ENCODE assay signal across 23 mouse cellular contexts in the genomic region with DNA sequence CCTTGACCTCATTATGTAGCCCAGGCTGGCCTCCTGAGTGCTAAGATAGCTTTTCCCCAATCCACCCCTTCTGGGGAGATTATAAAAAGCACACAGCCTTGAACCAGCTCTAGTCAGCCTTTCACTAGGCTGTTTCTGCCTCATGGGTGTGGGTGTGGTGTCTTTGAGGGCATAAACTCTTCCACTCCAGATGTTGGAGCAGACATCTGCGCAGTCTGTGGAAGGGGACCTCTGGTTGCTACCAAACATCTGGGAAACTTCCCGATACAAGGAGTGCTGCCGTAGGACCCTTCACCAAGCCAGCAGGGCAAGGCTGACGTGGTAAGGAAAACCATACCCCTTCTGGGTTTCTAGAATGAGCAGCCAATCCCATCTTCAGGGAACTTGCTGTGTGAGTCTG. TPM values are rescaled to one million over a fixed set of nuclear protein-coding genes. Genes with fewer than 3 reads are reported as not detected.
DNase-seq lines count a peak whose midpoint lies in the region; ATAC-seq and TF ChIP-seq lines count a peak whose summit lies in the region.
"Had no signal": no experiment of that assay in that cellular context is flagged by ENCODE, and none has a peak within 500 bp of the region (broad histone marks: within the 10 kb centered on the region; RNA-seq: fewer than 3 reads in every experiment).

No protein-coding gene starts in this region.

- TF ChIP-seq CTCF in gastrocnemius, adult 2 months (IDR thresholded peaks at IDR 0.05) = no peak
- TF ChIP-seq CTCF in heart, adult 2 months (IDR thresholded peaks at IDR 0.05) = no peak
- no peak for TF ChIP-seq CTCF in thymus, adult 2 months (IDR thresholded peaks at IDR 0.05; ENCODE audit: borderline replicate concordance, control insufficient read depth, extremely low read depth, insufficient read depth, low read length, poor library complexity)

- no peaks in the 10 kb centered on the region for H3K27me3 ChIP-seq in heart, adult 2 months (ENCODE audit: control insufficient read depth, insufficient read depth, low read length)
- H3K27me3 ChIP-seq in heart, embryonic 10.5 days (ENCODE audit: insufficient read depth, poor library complexity, severe bottlenecking) = 0 out of 2 replicates have a peak, but pooled peaks cover 7% of the 10 kb centered on the region
- H3K27me3 ChIP-seq in thymus, adult 2 months (ENCODE audit: control insufficient read depth, insufficient read depth, low read length) = no peaks in the 10 kb centered on the region
- no peaks in the 10 kb centered on the region for H3K27me3 ChIP-seq in limb, embryonic 15.5 days
- H3K27me3 ChIP-seq: embryonic facial prominence, embryonic 12.5 days; forebrain, embryonic 13.5 days; forebrain, embryonic 15.5 days had no signal

- no peak for ATAC-seq in limb, embryonic 15.5 days (ENCODE audit: insufficient number of reproducible peaks, low FRiP score, low TSS enrichment, low read depth)
- ATAC-seq in inflammation-experienced regulatory T-cells, adult 6 months = no peak
- ATAC-seq: forebrain, embryonic 13.5 days; forebrain, embryonic 15.5 days; forebrain, postnatal 0 days had no signal

- no peak overlapping the region for H3K4me2 ChIP-seq in limb, embryonic 15.5 days
- H3K4me2 ChIP-seq: embryonic facial prominence, embryonic 12.5 days; forebrain, embryonic 13.5 days; forebrain, embryonic 15.5 days had no signal

- H3K9me3 ChIP-seq in heart, embryonic 10.5 days = no peaks in the 10 kb centered on the region
- H3K9me3 ChIP-seq in limb, embryonic 15.5 days = no peaks in the 10 kb centered on the region
- H3K9me3 ChIP-seq: embryonic facial prominence, embryonic 12.5 days; forebrain, embryonic 13.5 days had no signal

- TF ChIP-seq POLR2A in heart, adult 2 months (IDR thresholded peaks at IDR 0.05; ENCODE audit: insufficient read depth, low read depth, low read length) = no peak
- TF ChIP-seq POLR2A in thymus, adult 2 months (IDR thresholded peaks at IDR 0.05; ENCODE audit: control insufficient read depth, extremely low read depth, insufficient read depth, low read length, poor library complexity) = no peak

- no peak overlapping the region for H3K4me3 ChIP-seq in gastrocnemius, adult 2 months
- no peak overlapping the region for H3K4me3 ChIP-seq in heart, adult 2 months
- no peak overlapping the region for H3K4me3 ChIP-seq in heart, embryonic 10.5 days
- no peak overlapping the region for H3K4me3 ChIP-seq in thymus, adult 2 months (ENCODE audit: control insufficient read depth, insufficient read depth, low read length)
- no peak overlapping the region for H3K4me3 ChIP-seq in limb, embryonic 15.5 days
- H3K4me3 ChIP-seq: embryonic facial prominence, embryonic 12.5 days; forebrain, embryonic 13.5 days; forebrain, embryonic 15.5 days had no signal

- H3K27ac ChIP-seq in gastrocnemius, adult 2 months = peak overlapping the region; percentile 70
- peak overlapping the region; percentile 53; the same call in 1 of the 2 replicates for H3K27ac ChIP-seq in heart, adult 2 months
- no peak overlapping the region for H3K27ac ChIP-seq in heart, embryonic 10.5 days
- H3K27ac ChIP-seq in thymus, adult 2 months (ENCODE audit: control insufficient read depth, insufficient read depth, low read length) = peak overlapping the region; percentile 69
- H3K27ac ChIP-seq in limb, embryonic 15.5 days = peak overlapping the region; percentile 4; the same call in 1 of the 2 replicates
- H3K27ac ChIP-seq: embryonic facial prominence, embryonic 12.5 days; forebrain, embryonic 13.5 days; forebrain, embryonic 15.5 days had no signal

- H3K79me2 ChIP-seq in heart, adult 2 months (replicated peaks; ENCODE audit: control insufficient read depth, insufficient read depth, low read length) = no peaks in the 10 kb centered on the region

- peaks cover 4% of the 10 kb centered on the region for H3K4me1 ChIP-seq in heart, adult 2 months (ENCODE audit: control insufficient read depth, insufficient read depth, low read length)
- peaks cover 22% of the 10 kb centered on the region for H3K4me1 ChIP-seq in heart, embryonic 10.5 days
- peaks cover 40% of the 10 kb centered on the region for H3K4me1 ChIP-seq in thymus, adult 2 months (replicated peaks; ENCODE audit: control insufficient read depth, insufficient read depth, low read length)
- H3K4me1 ChIP-seq in limb, embryonic 15.5 days = peaks cover 17% of the 10 kb centered on the region
- H3K4me1 ChIP-seq: forebrain, embryonic 13.5 days had no signal

- H3K9ac ChIP-seq in heart, adult 2 months (ENCODE audit: low read depth, low read length) = no peak overlapping the region
- no peak overlapping the region for H3K9ac ChIP-seq in limb, embryonic 15.5 days
- H3K9ac ChIP-seq: embryonic facial prominence, embryonic 12.5 days; forebrain, embryonic 13.5 days; forebrain, embryonic 15.5 days; forebrain, postnatal 0 days had no signal

- DNase-seq in gastrocnemius, adult 2 months = no peak
- no peak for DNase-seq in gastrocnemius, postnatal 10 days
- DNase-seq in heart, adult 2 months = no peak
- DNase-seq in heart, embryonic 10.5 days (ENCODE audit: low spot score) = no peak
- DNase-seq in thymus, adult 2 months = no peak
- no peak for DNase-seq in thymus, postnatal 36 days
- DNase-seq: adrenal gland, adult 2 months; adrenal gland, postnatal 10 days; adrenal gland, postnatal 25 days; cerebellum, adult 11 months; cerebellum, adult 18-20 months; cerebellum, adult 8-10 months; cerebellum, adult 9-11 months; cerebellum, postnatal 14 days; cerebellum, postnatal 36 days; embryo, embryonic 11 days; forebrain, postnatal 0 days had no signal

- no peaks in the 10 kb centered on the region for H3K36me3 ChIP-seq in heart, adult 2 months (ENCODE audit: control insufficient read depth, insufficient read depth, low read length)
- H3K36me3 ChIP-seq in heart, embryonic 10.5 days = no peaks in the 10 kb centered on the region
- H3K36me3 ChIP-seq in thymus, adult 2 months (ENCODE audit: control insufficient read depth, insufficient read depth, low read length) = no peaks in the 10 kb centered on the region
- H3K36me3 ChIP-seq in limb, embryonic 15.5 days = no peaks in the 10 kb centered on the region
- H3K36me3 ChIP-seq: embryonic facial prominence, embryonic 12.5 days; forebrain, embryonic 15.5 days had no signal

- 96% methylated on average over 4 of the region's 4 CpGs for WGBS in heart, adult 2 months
- WGBS in heart, embryonic 10.5 days = 86% methylated on average over 4 of the region's 4 CpGs
- WGBS in thymus, adult 2 months = 88% methylated on average over 4 of the region's 4 CpGs
- WGBS in limb, embryonic 15.5 days = 58% methylated on average over 4 of the region's 4 CpGs

- no peak for TF ChIP-seq EP300 in heart, adult 2 months (IDR thresholded peaks at IDR 0.05; ENCODE audit: insufficient read depth, low read depth, low read length)

- intact Hi-C loops in gastrocnemius, adult 2 months (cut with DNase I) = no loop called here
- intact Hi-C loops in heart, adult 2 months (cut with DNase I) = no loop called here

RNA-seq across cellular contexts. Expression of a gene that starts 49.4 kb away (rescaled TPM):
- total RNA-seq in gastrocnemius, adult 2 months (2021) = 10 to 100 TPM; 23.9 to 27.6 TPM
- 10 to 100 TPM; 23.1 to 24.5 TPM for total RNA-seq in gastrocnemius, postnatal 10 days (2021)
- 10 to 100 TPM; 34.2 to 35.4 TPM for total RNA-seq in heart, adult 2 months (2021)
- polyA plus RNA-seq in heart, adult 2 months (2012; rRNA removed) = 48.5 and 70.6 TPM in 2 replicates
- 35.5 and 37.3 TPM in 2 replicates for polyA plus RNA-seq in heart, embryonic 10.5 days (2016; fragmentation: Nextera tagmentation; extraction: Ambion mirVana)
- polyA plus RNA-seq in thymus, adult 2 months (2012; rRNA removed) = 93.4 and 94.2 TPM in 2 replicates
- 32.7 and 32.8 TPM in 2 replicates for polyA plus RNA-seq in limb, embryonic 15.5 days (2015; fragmentation: Nextera tagmentation; extraction: Ambion mirVana)
- polyA plus RNA-seq in inflammation-experienced regulatory T-cells, adult 6 months (2017; shearing (Covaris generic)) = 1 to 10 TPM; 5.3 to 6.6 (median 6.2) TPM

RNA-seq across cellular contexts. Expression of a gene that starts 59.7 kb away (rescaled TPM):
- total RNA-seq in gastrocnemius, adult 2 months (2021) = 10 to 100 TPM in 1 of 2 experiments, 1 to 10 TPM in 1; 9.5 to 19.6 TPM
- 1 to 10 TPM; 3.9 to 5.3 TPM for total RNA-seq in gastrocnemius, postnatal 10 days (2021)
- 10 to 100 TPM; 24.3 to 29.9 TPM for total RNA-seq in heart, adult 2 months (2021)
- polyA plus RNA-seq in heart, adult 2 months (2012; rRNA removed) = 30.3 and 47.5 TPM in 2 replicates
- polyA plus RNA-seq in heart, embryonic 10.5 days (2016; fragmentation: Nextera tagmentation; extraction: Ambion mirVana) = 3.2 and 9.7 TPM in 2 replicates
- polyA plus RNA-seq in thymus, adult 2 months (2012; rRNA removed) = 7.6 TPM in 2 replicates
- polyA plus RNA-seq in limb, embryonic 15.5 days (2015; fragmentation: Nextera tagmentation; extraction: Ambion mirVana) = 6.7 and 7.8 TPM in 2 replicates
- polyA plus RNA-seq in inflammation-experienced regulatory T-cells, adult 6 months (2017; shearing (Covaris generic)) = under 1 TPM in 1 of 3 experiments, not detected in 2; 0.34 TPM
- total RNA-seq: common myeloid progenitor, adult 5-6 weeks had no signal
